Mouse (Mus musculus): ENCODE data around the gene Fam78b. TPM values are rescaled to one million over a fixed set of nuclear protein-coding genes. Genes with fewer than 3 reads are reported as not detected.

Gene Fam78b
- polyA plus RNA-seq, 1 experiment from 2014 or later: 6.9 TPM

DNA sequence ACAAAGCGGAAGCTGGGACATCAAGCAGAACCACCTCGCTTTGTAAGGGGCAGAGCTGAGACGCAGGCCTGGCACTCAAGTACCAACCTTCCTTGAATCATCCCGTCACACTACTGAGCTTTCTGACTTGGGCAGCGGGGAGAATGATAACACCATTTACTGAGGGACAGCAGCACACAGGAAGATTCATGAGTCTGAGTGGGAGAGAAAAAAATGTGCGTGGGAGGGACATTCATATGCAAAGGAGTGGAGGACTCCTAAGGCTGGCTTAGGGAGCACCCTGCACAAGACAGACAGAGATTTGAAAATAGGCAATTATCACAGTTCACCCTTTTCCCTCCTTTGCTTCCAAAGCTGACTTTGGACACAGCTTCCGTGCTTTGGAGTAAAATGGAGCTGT lies 117.8 kb downstream of the Fam78b start:
- no peak overlapping the region for H3K9ac ChIP-seq (replicated peaks; ENCODE audit: low read depth, low read length)
- WGBS: 67% methylated on average over 7 of the region's 7 CpGs

DNA sequence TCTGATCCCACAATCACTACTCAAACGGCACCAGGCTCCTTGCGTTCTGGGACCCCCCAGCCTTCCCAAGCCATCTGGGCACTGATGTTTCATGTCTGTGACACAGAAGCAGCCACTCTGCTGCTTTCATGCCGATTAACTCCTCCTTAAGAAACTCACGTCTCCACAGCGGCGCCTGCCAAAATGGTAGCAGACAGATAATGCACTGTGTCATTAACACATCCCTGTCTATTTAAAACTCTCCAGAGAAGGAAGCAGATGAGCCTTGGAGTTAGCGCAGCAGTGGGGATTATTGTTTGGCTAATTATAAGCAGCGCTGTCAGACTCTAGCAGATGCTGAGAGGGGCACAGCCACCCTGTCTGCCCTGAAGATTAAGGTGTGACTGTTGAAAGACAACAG lies 118.2 kb downstream of the Fam78b start:
- no peaks in the 10 kb centered on the region for H3K9me3 ChIP-seq (ENCODE audit: control insufficient read depth, low read length)
- ATAC-seq: peak; percentile 57

More for the DNA sequence above, 117.8 kb downstream of the Fam78b start:
- H3K4me2 ChIP-seq (ENCODE audit: low read length): no peak overlapping the region
- ATAC-seq: no peak
- H3K9me3 ChIP-seq (ENCODE audit: control insufficient read depth, low read length): no peaks in the 10 kb centered on the region
- no peaks in the 10 kb centered on the region for H3K27me3 ChIP-seq (replicated peaks; ENCODE audit: control insufficient read depth, insufficient read depth, low read length)
- H3K27ac ChIP-seq (ENCODE audit: low read length): peak overlapping the region; percentile 3; the same call in 1 of the 2 replicates
- no peaks in the 10 kb centered on the region for H3K36me3 ChIP-seq (ENCODE audit: control insufficient read depth, insufficient read depth)
- H3K4me1 ChIP-seq (replicated peaks; ENCODE audit: control insufficient read depth, insufficient read depth, low read length): peaks cover 41% of the 10 kb centered on the region
- no peak overlapping the region for H3K4me3 ChIP-seq (replicated peaks; ENCODE audit: low read length)

DNA sequence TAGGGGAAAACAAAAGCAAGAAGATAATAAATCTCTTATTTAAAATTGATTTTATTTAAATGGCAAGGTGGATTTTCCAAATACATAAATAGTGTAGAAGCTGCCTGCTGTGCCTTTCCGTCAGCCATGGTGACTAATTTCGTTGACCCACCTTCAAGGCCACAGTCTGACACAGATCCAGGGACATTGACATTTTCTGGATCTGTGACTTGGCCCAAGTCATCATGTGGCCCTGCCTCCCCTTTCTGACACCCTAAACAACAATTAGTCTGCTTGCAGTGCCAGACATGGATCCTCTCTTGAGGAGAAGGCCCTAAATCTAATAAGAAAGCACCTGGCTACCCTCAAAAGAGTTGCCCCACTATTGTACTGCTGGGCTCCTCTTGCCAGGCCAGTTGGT lies 121.2 kb downstream of the Fam78b start:
- Histone ChIP-seq H3K9ac (replicated peaks; ENCODE audit: low read depth, low read length) (no peak overlapping the region), H3K4me3 (replicated peaks; ENCODE audit: low read length) (no peak overlapping the region), H3K4me1 (replicated peaks; ENCODE audit: control insufficient read depth, insufficient read depth, low read length) (peaks cover 15% of the 10 kb centered on the region), H3K27ac (ENCODE audit: low read length) (no peak overlapping the region), H3K4me2 (ENCODE audit: low read length) (no peak overlapping the region), H3K36me3 (ENCODE audit: control insufficient read depth, insufficient read depth) (no peaks in the 10 kb centered on the region), H3K9me3 (ENCODE audit: control insufficient read depth, low read length) (no peaks in the 10 kb centered on the region), H3K27me3 (replicated peaks; ENCODE audit: control insufficient read depth, insufficient read depth, low read length) (no peaks in the 10 kb centered on the region)
- no peak for ATAC-seq
- 89% methylated on average over 2 of the region's 2 CpGs for WGBS

More for the DNA sequence above, 118.2 kb downstream of the Fam78b start:
- peak overlapping the region; percentile 6 for H3K4me2 ChIP-seq (ENCODE audit: low read length)
- WGBS: 24% methylated on average over 8 of the region's 8 CpGs
- no peak overlapping the region for H3K9ac ChIP-seq (replicated peaks; ENCODE audit: low read depth, low read length)
- no peaks in the 10 kb centered on the region for H3K36me3 ChIP-seq (ENCODE audit: control insufficient read depth, insufficient read depth)
- H3K27me3 ChIP-seq (replicated peaks; ENCODE audit: control insufficient read depth, insufficient read depth, low read length): no peaks in the 10 kb centered on the region
- peak overlapping the region; percentile 38; the same call in 1 of the 2 replicates for H3K27ac ChIP-seq (ENCODE audit: low read length)
- H3K4me3 ChIP-seq (replicated peaks; ENCODE audit: low read length): no peak overlapping the region
- peaks cover 38% of the 10 kb centered on the region for H3K4me1 ChIP-seq (replicated peaks; ENCODE audit: control insufficient read depth, insufficient read depth, low read length)

DNA sequence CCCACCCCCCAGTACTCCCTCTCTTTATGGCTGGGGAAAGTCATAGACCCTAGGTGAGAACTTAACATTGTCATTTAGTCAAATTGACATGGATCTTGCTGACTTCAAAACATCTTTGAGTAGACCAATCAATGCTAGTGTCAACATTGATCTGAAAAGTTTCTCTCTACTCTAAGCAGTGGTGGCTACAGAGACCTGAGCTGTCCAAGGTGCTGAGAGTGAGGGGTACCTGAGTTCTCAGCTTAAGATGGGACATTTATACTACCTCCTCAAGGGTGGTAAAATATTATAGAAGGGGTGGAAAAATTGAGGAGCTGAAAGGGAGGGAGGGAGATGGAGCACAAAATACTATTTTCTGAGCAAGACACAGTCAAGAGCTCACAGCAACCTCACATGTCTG lies 122.3 kb downstream of the Fam78b start:
- H3K9me3 ChIP-seq (ENCODE audit: control insufficient read depth, low read length): no peaks in the 10 kb centered on the region
- no peak for ATAC-seq
- H3K27ac ChIP-seq (ENCODE audit: low read length): no peak overlapping the region
- no peak overlapping the region for H3K9ac ChIP-seq (replicated peaks; ENCODE audit: low read depth, low read length)
- H3K36me3 ChIP-seq (ENCODE audit: control insufficient read depth, insufficient read depth): no peaks in the 10 kb centered on the region
- H3K4me1 ChIP-seq (replicated peaks; ENCODE audit: control insufficient read depth, insufficient read depth, low read length): peaks cover 15% of the 10 kb centered on the region
- no peak overlapping the region for H3K4me2 ChIP-seq (ENCODE audit: low read length)
- H3K27me3 ChIP-seq (replicated peaks; ENCODE audit: control insufficient read depth, insufficient read depth, low read length): no peaks in the 10 kb centered on the region
- H3K4me3 ChIP-seq (replicated peaks; ENCODE audit: low read length): no peak overlapping the region

DNA sequence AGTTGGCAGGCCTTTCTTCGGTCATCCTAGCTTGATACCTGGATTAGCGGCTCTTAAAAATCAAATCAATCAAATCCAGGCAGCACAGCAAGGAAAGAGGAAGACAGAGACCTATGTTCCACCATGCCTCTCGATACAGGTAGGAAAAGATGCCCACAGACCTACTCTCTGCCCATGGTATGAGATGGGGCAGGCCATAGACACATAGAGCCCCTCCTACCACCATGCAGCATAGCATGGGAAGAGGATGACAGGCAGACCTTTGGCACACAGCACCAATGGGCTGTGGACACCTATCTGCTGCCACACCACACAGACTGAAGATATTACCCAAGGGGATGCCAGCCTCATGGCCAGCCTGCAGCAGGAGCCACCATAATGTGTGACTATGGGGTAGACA lies 124.7 kb downstream of the Fam78b start:
- WGBS: 84% methylated on average over 3 of the region's 3 CpGs
- ATAC-seq: no peak
- H3K9ac ChIP-seq (replicated peaks; ENCODE audit: low read depth, low read length): no peak overlapping the region
- H3K4me3 ChIP-seq (replicated peaks; ENCODE audit: low read length): no peak overlapping the region
- H3K4me1 ChIP-seq (replicated peaks; ENCODE audit: control insufficient read depth, insufficient read depth, low read length): no peaks in the 10 kb centered on the region
- H3K27me3 ChIP-seq (replicated peaks; ENCODE audit: control insufficient read depth, insufficient read depth, low read length): no peaks in the 10 kb centered on the region
- no peak overlapping the region for H3K27ac ChIP-seq (ENCODE audit: low read length)
- H3K4me2 ChIP-seq (ENCODE audit: low read length): no peak overlapping the region
- H3K36me3 ChIP-seq (ENCODE audit: control insufficient read depth, insufficient read depth): no peaks in the 10 kb centered on the region
- H3K9me3 ChIP-seq (ENCODE audit: control insufficient read depth, low read length): no peaks in the 10 kb centered on the region

DNA sequence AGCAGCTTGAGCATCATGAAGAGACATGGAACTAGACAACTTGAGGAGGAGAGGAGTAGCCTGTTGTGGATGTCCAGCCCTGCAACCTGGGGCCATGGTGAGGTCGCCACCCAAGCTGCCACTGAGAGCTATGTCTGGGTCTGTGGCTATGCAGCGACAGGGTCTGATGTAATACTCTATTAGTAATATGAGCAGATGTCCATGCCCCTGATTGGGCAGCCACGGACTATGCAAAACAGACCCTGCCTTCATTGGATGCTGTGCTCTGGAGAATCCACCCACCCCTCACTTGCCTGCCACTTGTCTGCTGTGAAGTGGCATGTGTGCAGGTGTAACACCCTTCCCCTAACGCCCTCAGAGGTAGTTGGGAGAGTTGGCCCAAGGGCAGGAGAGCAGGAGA lies 125.1 kb downstream of the Fam78b start:
- H3K36me3 ChIP-seq (ENCODE audit: control insufficient read depth, insufficient read depth): no peaks in the 10 kb centered on the region
- no peaks in the 10 kb centered on the region for H3K4me1 ChIP-seq (replicated peaks; ENCODE audit: control insufficient read depth, insufficient read depth, low read length)
- H3K4me3 ChIP-seq (replicated peaks; ENCODE audit: low read length): no peak overlapping the region
- ATAC-seq: no peak
- WGBS: 80% methylated on average over 4 of the region's 4 CpGs
- no peak overlapping the region for H3K9ac ChIP-seq (replicated peaks; ENCODE audit: low read depth, low read length)
- H3K4me2 ChIP-seq (ENCODE audit: low read length): no peak overlapping the region
- no peaks in the 10 kb centered on the region for H3K9me3 ChIP-seq (ENCODE audit: control insufficient read depth, low read length)
- H3K27me3 ChIP-seq (replicated peaks; ENCODE audit: control insufficient read depth, insufficient read depth, low read length): no peaks in the 10 kb centered on the region
- no peak overlapping the region for H3K27ac ChIP-seq (ENCODE audit: low read length)

DNA sequence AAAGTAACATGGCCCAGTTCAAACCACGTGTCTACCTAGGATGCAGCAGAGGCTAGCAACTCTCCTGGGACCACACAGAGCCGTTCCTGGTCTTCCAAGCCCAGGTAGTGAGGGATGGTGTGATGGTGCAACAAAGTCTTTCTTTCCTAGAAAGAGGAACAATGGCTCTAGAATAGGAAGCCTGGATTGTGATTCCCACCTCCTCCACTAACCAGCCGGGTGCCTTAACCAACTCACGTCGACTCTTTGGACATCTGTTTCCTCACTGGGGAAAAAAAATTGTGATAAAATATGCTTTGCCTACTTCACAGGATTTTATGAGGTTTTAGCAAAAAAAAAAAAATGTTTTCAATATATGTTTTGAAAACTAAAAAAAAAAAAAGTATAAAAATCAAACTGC lies 134.5 kb downstream of the Fam78b start:
- Histone ChIP-seq H3K27ac (ENCODE audit: low read length) (no peak overlapping the region), H3K4me2 (ENCODE audit: low read length) (no peak overlapping the region), H3K36me3 (ENCODE audit: control insufficient read depth, insufficient read depth) (no peaks in the 10 kb centered on the region), H3K27me3 (replicated peaks; ENCODE audit: control insufficient read depth, insufficient read depth, low read length) (no peaks in the 10 kb centered on the region), H3K9me3 (ENCODE audit: control insufficient read depth, low read length) (no peaks in the 10 kb centered on the region), H3K4me1 (replicated peaks; ENCODE audit: control insufficient read depth, insufficient read depth, low read length) (no peaks in the 10 kb centered on the region), H3K4me3 (replicated peaks; ENCODE audit: low read length) (no peak overlapping the region), H3K9ac (replicated peaks; ENCODE audit: low read depth, low read length) (no peak overlapping the region)
- no peak for ATAC-seq
- WGBS: 85% methylated on average over 5 of the region's 5 CpGs

Data from forebrain, embryonic 16.5 days (tissue).